Mouse (Mus musculus) midbrain, embryonic 13.5 days (tissue): ENCODE results near the gene BC017158. TPM values are rescaled to one million over a fixed set of nuclear protein-coding genes. Genes with fewer than 3 reads are reported as not detected.

Experiments
- ATAC-seq: fragments of 200-750 bp; cut with Nextera tagmentation; 2 replicates; pipeline ENCODE4 v1.8.0; 2017; ENCODE audit warnings: mild to moderate bottlenecking, moderate TSS enrichment, moderate library complexity
- H3K27ac ChIP-seq: fragments of 300-500 bp; sonication (generic); 2 replicates; pipeline ENCODE4 v1.5.1; 2015; ENCODE audit warnings: inconsistent platforms, mild to moderate bottlenecking, moderate library complexity
- H3K27me3 ChIP-seq: fragments of 300-500 bp; sonication (generic); 2 replicates; pipeline ENCODE4 v1.6.1; 2015; ENCODE audit warnings: mild to moderate bottlenecking, inconsistent platforms
- H3K36me3 ChIP-seq: fragments of 300-500 bp; sonication (generic); 2 replicates; pipeline ENCODE4 v1.6.1; 2015; ENCODE audit warnings: mild to moderate bottlenecking, inconsistent platforms
- H3K4me1 ChIP-seq: fragments of 300-500 bp; sonication (generic); replicated peaks from 2 replicates; pipeline ENCODE4 v1.6.1; 2015; ENCODE audit warnings: inconsistent platforms
- H3K4me2 ChIP-seq: fragments of 300-500 bp; sonication (generic); replicated peaks from 2 replicates; pipeline ENCODE4 v1.6.1; 2015; ENCODE audit warnings: moderate library complexity, mild to moderate bottlenecking, inconsistent platforms
- H3K4me3 ChIP-seq: fragments of 300-500 bp; sonication (generic); replicated peaks from 2 replicates; pipeline ENCODE4 v1.5.1; 2015; ENCODE audit warnings: mild to moderate bottlenecking, inconsistent platforms
- H3K9ac ChIP-seq: fragments of 300-500 bp; sonication (generic); replicated peaks from 2 replicates; pipeline ENCODE4 v1.6.1; 2015; ENCODE audit warnings: mild to moderate bottlenecking, inconsistent platforms
- H3K9me3 ChIP-seq: fragments of 300-500 bp; sonication (generic); 2 replicates; pipeline ENCODE4 v1.6.1; 2016; ENCODE audit warnings: mild to moderate bottlenecking, inconsistent platforms
- WGBS: fragments of 180-500 bp; shearing (Covaris S2); methylation state at CpG from one replicate; pipeline ENCODE4 v1.1.7; 2015; 5-methylcytosine and 5-hydroxymethylcytosine counted together
- polyA plus RNA-seq: library from polyadenylated mRNA; unstranded; fragments of >200 nt; fragmentation: Nextera tagmentation; extraction: Ambion mirVana; gene quantifications from 2 replicates; pipeline ENCODE4 v1.2.1, GENCODE M21; 2015

BC017158 gene
- polyA plus RNA-seq, 1 experiment from 2014 or later, result 17.5 TPM

DNA sequence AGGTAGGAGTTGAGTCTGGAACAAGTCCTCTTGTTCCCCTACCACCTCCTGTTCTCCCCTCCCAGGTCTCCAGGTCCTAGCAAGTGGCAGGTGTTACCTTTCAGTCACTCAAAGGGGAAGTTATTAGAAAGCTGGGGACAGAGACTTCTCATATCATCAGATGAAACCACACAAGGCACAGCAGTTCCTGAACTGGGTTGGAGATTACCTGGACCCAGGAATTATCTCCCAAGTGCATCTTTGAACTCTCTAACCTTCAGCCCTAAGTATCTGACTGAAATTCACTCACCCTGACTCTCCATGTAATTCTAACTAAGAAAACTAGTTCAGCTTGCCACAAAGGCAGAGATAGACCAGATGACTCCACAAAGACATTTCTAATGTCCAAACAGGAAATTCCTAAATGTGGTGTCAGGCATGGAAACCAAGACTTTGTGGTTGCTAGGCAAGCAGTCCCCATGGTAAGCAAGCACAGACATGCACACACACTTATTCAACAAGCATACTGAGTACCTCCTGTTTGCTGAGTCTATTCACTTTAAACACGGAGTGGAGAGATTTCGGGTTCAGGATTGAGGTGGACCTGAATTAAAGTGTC is 22.3 kb upstream of the BC017158 start:
- H3K4me1 ChIP-seq, result no peaks in the 10 kb centered on the region
- H3K4me2 ChIP-seq, result no peak overlapping the region
- no peaks in the 10 kb centered on the region for H3K27me3 ChIP-seq
- H3K4me3 ChIP-seq, result no peak overlapping the region
- H3K9me3 ChIP-seq, result no peaks in the 10 kb centered on the region
- 80% methylated on average over 2 of the region's 2 CpGs for WGBS
- H3K36me3 ChIP-seq, result no peaks in the 10 kb centered on the region
- no peak overlapping the region for H3K9ac ChIP-seq
- no peak overlapping the region for H3K27ac ChIP-seq
- ATAC-seq, result no peak

DNA sequence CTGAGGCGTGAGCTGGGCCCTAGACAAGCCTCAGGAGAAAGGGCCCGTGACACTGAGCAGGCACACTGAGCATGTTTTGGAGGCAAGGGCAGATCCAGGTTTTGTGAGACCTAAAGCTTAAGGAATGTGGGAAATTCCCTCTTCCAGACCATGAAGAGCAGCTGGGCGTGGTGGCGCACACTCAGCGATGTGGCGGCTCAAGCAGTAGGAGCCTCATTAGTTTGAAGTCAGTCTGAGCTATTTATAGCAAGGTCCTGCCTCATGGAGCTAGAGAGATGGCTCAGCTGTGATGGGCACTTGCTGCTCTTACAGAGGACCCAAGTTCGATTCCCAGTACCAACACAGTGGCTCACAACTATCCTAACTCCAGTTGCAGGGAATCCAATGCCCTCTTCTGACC is 21.2 kb upstream of the BC017158 start:
- no peak overlapping the region for H3K27ac ChIP-seq
- no peak for ATAC-seq
- H3K9me3 ChIP-seq, result no peaks in the 10 kb centered on the region
- no peak overlapping the region for H3K9ac ChIP-seq
- no peak overlapping the region for H3K4me3 ChIP-seq
- 89% methylated on average over 7 of the region's 7 CpGs for WGBS
- H3K36me3 ChIP-seq, result no peaks in the 10 kb centered on the region
- H3K4me2 ChIP-seq, result no peak overlapping the region
- H3K27me3 ChIP-seq, result no peaks in the 10 kb centered on the region
- no peaks in the 10 kb centered on the region for H3K4me1 ChIP-seq

DNA sequence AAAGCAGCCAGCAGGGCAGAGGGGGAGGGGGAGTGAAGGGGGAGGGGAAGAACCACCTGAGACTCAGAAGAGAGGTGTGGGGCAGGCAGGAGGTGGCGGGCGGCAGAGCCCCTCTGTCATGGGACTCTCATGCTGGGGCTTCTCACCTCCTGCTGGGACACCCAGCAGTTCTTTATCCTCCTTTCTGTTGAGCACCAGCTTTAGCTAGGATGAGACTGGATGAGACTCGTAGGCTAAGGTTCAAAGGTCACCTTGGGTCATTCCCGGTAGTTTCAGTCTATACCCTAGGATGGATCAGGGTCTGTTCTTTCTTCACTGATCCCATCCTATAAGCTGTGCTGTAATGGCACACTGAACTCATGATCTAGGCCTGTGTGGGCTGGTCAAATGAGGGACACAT is 19.0 kb upstream of the BC017158 start:
- ATAC-seq, result no peak
- Histone ChIP-seq H3K4me2 (no peak overlapping the region), H3K36me3 (no peaks in the 10 kb centered on the region), H3K27me3 (no peaks in the 10 kb centered on the region), H3K27ac (no peak overlapping the region), H3K4me3 (no peak overlapping the region), H3K9ac (no peak overlapping the region), H3K9me3 (no peaks in the 10 kb centered on the region), H3K4me1 (no peaks in the 10 kb centered on the region)
- 44% methylated on average over 4 of the region's 4 CpGs for WGBS

DNA sequence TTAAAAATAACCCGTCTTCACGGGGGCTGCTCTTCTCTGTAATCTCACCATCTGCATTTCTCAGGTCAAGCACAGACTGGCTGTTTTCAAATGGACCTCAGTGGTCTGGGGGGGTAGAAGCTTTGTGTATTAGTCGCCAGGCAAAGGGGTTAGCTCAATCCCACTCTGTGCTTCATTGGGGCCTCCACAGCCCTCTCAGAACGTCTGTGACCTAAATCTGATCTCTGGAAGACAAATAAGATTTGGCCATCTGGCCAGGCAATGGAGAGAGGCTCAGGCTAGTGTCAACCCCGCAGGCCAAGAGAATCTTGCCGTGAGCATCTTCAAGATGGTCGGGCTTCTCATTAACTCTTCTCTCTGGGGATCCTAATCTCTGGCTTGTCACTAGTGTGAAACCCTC is 16.5 kb upstream of the BC017158 start:
- no peak for ATAC-seq
- no peak overlapping the region for H3K9ac ChIP-seq
- no peak overlapping the region for H3K4me2 ChIP-seq
- H3K4me1 ChIP-seq, result no peaks in the 10 kb centered on the region
- H3K4me3 ChIP-seq, result no peak overlapping the region
- no peak overlapping the region for H3K27ac ChIP-seq
- 76% methylated on average over 7 of the region's 7 CpGs for WGBS
- H3K36me3 ChIP-seq, result no peaks in the 10 kb centered on the region
- H3K9me3 ChIP-seq, result no peaks in the 10 kb centered on the region
- H3K27me3 ChIP-seq, result no peaks in the 10 kb centered on the region

DNA sequence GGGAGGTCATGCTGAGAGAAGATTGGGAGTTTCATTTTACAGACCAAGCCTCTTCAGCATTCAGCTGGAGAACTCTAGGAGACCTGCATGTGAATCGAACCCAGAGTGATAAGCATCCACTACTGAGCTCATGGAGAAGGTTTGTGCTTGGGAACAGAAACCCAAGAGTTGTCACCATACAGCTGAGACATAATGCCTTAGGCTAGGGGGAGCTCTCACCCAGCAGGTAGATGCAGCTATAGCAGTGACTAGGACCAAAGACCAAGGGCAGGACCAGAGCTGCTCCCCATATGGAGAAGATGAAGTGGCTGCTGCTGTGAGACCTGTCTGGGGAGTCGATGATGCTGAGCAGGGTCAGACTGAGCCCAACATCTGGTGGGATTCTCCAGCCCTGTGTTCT is 15.6 kb upstream of the BC017158 start:
- no peak overlapping the region for H3K9ac ChIP-seq
- H3K4me1 ChIP-seq, result no peaks in the 10 kb centered on the region
- no peak overlapping the region for H3K27ac ChIP-seq
- 84% methylated on average over 2 of the region's 2 CpGs for WGBS
- H3K4me2 ChIP-seq, result no peak overlapping the region
- H3K36me3 ChIP-seq, result no peaks in the 10 kb centered on the region
- no peak for ATAC-seq
- no peaks in the 10 kb centered on the region for H3K9me3 ChIP-seq
- no peaks in the 10 kb centered on the region for H3K27me3 ChIP-seq
- H3K4me3 ChIP-seq, result no peak overlapping the region

DNA sequence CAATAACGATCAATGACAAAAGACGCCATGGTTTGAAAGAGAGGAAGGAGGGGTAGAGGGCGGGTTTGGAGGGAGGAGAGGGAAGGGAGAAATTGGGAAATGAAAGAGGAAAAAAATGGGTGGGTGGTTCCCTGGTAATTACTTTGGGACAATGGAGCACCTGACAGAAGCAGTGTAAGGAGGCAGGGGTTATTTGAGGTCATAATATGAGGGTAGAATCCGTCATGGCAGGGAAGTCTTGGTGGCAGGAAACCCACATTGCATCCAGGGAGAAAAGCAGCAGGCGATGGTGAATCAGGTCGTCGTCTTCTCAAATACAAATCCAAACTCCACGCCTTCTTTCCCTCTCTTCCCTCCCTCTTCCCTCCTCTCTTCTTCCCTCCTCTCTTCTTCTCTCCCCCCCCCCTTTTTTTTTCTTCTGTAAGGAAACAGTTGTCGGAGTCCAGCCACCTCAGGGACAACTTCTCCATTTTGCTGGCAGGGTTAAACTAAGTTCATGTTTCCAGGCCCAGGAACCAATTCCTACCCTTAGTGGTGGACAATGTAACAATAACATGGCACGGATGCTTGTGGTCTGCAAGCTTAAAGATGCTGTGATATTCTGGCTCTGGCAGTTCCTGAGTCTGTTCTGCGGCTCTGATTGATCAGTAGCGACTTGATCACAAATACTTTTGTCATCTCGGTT is 14.5 kb upstream of the BC017158 start:
- Histone ChIP-seq H3K9ac (no peak overlapping the region), H3K27me3 (no peaks in the 10 kb centered on the region)
- WGBS, result 83% methylated on average over 13 of the region's 13 CpGs

DNA sequence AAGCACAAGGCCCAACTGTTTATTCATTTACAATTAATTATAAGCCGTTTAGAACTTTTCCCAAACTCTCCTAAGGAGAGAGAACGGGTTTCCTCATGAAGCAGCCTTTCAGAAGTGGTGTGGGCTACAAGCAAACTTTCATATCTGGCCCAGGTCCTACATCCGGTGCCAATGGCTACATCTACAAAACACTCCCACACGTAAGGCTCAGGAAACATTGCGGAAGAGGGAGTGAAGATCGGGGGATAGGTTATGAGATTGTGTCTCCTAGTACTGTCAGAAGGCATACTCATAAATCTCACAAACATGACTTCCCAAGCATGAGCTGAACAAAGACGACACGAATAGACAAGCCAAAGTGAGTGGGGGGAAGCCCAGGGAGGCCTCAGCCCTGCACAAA is 13.8 kb upstream of the BC017158 start:
- H3K9ac ChIP-seq, result no peak overlapping the region
- H3K27ac ChIP-seq, result no peak overlapping the region
- H3K4me2 ChIP-seq, result no peak overlapping the region
- ATAC-seq, result no peak
- no peaks in the 10 kb centered on the region for H3K4me1 ChIP-seq
- no peaks in the 10 kb centered on the region for H3K36me3 ChIP-seq
- H3K9me3 ChIP-seq, result no peaks in the 10 kb centered on the region
- no peak overlapping the region for H3K4me3 ChIP-seq
- 84% methylated on average over 8 of the region's 8 CpGs for whole genome bisulfite sequencing
- no peaks in the 10 kb centered on the region for H3K27me3 ChIP-seq

More for the DNA sequence above, 14.5 kb upstream of the BC017158 start:
- no peaks in the 10 kb centered on the region for H3K4me1 ChIP-seq
- no peaks in the 10 kb centered on the region for H3K36me3 ChIP-seq
- no peak overlapping the region for H3K4me3 ChIP-seq
- H3K9me3 ChIP-seq, result no peaks in the 10 kb centered on the region
- H3K4me2 ChIP-seq, result no peak overlapping the region
- H3K27ac ChIP-seq, result no peak overlapping the region
- no peak for ATAC-seq

DNA sequence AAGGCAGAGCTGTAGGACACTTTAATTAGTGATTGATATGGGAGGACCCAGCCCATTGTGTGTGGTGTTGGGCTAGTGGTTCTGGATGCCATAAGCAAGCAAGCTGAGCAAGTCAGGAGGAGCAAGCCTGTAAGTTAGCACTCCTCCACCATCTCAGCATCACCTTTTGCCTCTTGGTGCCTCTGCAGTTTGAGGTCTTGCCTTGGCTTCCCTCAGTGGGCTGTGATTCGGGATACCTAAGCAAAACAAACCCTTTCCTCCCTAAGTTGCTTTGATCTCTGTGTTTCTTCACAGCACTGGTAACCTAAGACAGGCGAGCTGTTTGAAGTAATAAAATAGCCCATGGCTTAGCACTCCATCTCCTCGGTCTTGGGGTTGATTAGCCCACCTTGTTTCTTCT is 13.3 kb upstream of the BC017158 start:
- Histone ChIP-seq H3K4me3 (no peak overlapping the region), H3K4me2 (no peak overlapping the region), H3K4me1 (no peaks in the 10 kb centered on the region), H3K27ac (no peak overlapping the region), H3K9me3 (no peaks in the 10 kb centered on the region), H3K27me3 (no peaks in the 10 kb centered on the region), H3K36me3 (no peaks in the 10 kb centered on the region), H3K9ac (no peak overlapping the region)
- ATAC-seq, result no peak
- WGBS, result 79% methylated on average over 3 of the region's 3 CpGs

DNA sequence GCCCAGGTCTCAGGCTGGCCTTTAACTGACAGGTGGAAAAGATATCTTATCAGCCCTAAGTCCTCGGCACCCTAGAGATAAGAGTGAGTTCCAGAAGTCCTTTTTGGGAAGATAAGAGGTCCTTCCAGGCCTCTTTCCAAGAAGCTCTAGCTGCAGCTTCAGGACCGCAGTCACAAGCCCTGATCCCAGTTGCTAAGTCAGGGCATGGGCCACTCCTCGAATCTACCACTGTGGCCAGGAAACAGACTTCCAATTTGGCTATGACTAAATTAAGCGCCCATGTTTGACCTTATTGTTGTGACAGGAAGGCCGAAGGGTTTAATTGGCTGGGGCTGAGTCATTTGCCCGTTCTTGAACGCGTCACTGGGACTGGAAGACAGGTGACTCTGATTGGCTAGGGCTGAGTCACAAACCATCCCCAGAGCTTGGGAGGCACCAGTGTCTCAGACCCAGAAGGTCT is 12.3 kb upstream of the BC017158 start:
- WGBS, result 81% methylated on average over 8 of the region's 8 CpGs
- Histone ChIP-seq H3K9me3 (no peaks in the 10 kb centered on the region), H3K36me3 (no peaks in the 10 kb centered on the region), H3K27me3 (no peaks in the 10 kb centered on the region), H3K4me3 (no peak overlapping the region), H3K4me2 (no peak overlapping the region), H3K4me1 (no peaks in the 10 kb centered on the region), H3K27ac (no peak overlapping the region), H3K9ac (no peak overlapping the region)
- no peak for ATAC-seq

DNA sequence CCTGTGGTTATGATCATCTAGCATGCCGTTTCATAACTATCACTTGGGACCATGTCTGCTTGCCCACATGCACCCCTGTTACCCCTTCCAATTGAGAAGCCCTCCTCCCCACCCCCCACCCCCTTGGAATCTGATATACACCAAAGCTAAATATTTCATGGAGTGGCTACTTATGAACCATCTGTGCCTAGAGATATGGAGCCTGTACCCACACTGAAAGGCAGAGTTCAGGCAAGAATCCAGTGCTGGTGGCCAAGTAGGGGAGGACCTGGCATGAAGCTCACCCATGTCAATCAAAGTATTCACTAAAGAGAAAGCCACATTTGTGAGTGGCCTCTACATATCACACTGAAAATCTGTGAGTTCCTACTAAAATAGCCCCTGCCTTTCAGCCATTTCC is 11.8 kb upstream of the BC017158 start:
- Histone ChIP-seq H3K4me3 (no peak overlapping the region), H3K27ac (no peak overlapping the region), H3K4me1 (no peaks in the 10 kb centered on the region), H3K4me2 (no peak overlapping the region), H3K27me3 (no peaks in the 10 kb centered on the region), H3K9ac (no peak overlapping the region), H3K36me3 (no peaks in the 10 kb centered on the region), H3K9me3 (no peaks in the 10 kb centered on the region)
- WGBS, result 76% methylated on average over 1 of the region's 1 CpGs
- ATAC-seq, result no peak

DNA sequence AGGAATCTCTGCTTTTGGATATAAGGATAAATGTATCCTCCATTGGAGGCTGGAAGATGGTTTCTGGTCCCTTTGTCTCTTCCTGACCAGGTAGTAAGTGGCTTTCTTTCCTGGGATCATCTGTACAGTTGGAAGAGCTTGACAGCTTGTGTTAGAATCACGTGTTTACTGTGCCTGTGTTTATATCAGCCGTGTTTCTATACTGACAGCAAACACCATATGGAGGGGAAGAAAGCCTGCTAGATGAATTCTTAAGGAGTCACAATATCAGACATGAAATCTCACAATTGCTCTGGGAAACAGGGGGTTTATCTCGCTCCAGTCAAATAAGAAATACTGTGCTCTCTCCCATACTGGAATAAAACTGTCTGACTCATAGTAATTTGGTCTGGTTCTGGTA is 11.2 kb upstream of the BC017158 start:
- Histone ChIP-seq H3K4me2 (no peak overlapping the region), H3K27ac (no peak overlapping the region), H3K4me1 (no peaks in the 10 kb centered on the region), H3K36me3 (no peaks in the 10 kb centered on the region), H3K4me3 (no peak overlapping the region), H3K27me3 (no peaks in the 10 kb centered on the region), H3K9ac (no peak overlapping the region), H3K9me3 (no peaks in the 10 kb centered on the region)
- 77% methylated on average over 3 of the region's 3 CpGs for WGBS
- ATAC-seq, result no peak

DNA sequence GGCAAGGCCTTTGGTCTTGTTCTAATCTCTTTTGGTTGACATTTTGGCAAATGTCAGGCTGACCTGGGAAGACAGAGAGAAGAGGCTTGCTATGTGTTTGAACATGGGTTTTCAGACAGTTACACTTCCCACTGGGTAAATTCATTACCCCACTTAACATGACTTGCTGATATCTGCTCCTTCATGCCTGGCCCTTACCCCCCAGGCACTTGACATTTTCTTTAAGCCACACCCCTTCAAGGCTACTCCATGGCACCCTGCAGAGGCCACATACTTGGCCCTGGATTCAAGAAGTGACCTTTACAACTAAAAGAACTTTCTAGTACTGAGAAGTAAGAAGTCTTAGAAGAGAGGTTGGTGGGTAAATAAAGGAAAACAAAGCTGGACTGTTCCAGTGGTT is 9.9 kb upstream of the BC017158 start:
- Histone ChIP-seq H3K4me1 (no peaks in the 10 kb centered on the region), H3K36me3 (no peaks in the 10 kb centered on the region), H3K9me3 (no peaks in the 10 kb centered on the region), H3K4me2 (no peak overlapping the region), H3K27ac (no peak overlapping the region), H3K27me3 (no peaks in the 10 kb centered on the region), H3K9ac (no peak overlapping the region), H3K4me3 (no peak overlapping the region)
- ATAC-seq, result no peak

DNA sequence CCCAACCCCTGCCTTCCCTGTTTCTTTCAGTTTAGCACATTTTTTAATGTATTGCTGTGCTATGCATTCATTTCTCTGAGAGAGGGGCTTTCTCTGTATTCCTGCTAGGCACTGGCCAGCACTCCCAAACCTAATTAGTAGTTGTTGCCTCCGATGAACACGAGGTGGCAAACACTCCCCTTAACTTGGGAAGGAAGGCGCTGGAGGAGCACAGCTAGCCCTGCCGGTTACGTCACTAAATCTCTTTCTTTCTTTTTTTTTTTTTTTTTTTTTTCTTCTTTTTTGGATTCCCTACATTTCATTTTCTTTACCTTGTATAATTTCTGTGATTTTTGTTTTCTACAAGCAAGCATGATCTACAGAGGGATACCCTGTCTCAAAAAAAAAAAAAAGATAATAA is 6.9 kb upstream of the BC017158 start:
- Histone ChIP-seq H3K4me2 (no peak overlapping the region), H3K27ac (no peak overlapping the region), H3K4me1 (no peaks in the 10 kb centered on the region), H3K36me3 (no peaks in the 10 kb centered on the region), H3K9me3 (no peaks in the 10 kb centered on the region), H3K27me3 (no peaks in the 10 kb centered on the region), H3K4me3 (no peak overlapping the region), H3K9ac (no peak overlapping the region)
- WGBS, result 11% methylated on average over 5 of the region's 5 CpGs
- no peak for ATAC-seq
